ENCODE assay signal across 8 mouse cellular contexts in genomic region chr2:39064687-39065399, GRCm38 (mm10). TPM values are rescaled to one million over a fixed set of nuclear protein-coding genes. Genes with fewer than 3 reads are reported as not detected.
DNase-seq lines count a peak whose midpoint lies in the region; ATAC-seq lines count a peak whose summit lies in the region.

No protein-coding gene starts in this region.

- no peaks in the 10 kb centered on the region for H3K9me3 ChIP-seq in embryonic facial prominence, embryonic 15.5 days (replicated peaks)
- no peaks in the 10 kb centered on the region for H3K9me3 ChIP-seq in limb, embryonic 12.5 days
- H3K9me3 ChIP-seq in neural tube, embryonic 14.5 days (ENCODE audit: control insufficient read depth, low read length), result no peaks in the 10 kb centered on the region

- 0 out of 2 replicates have a peak, but pooled peaks cover 5% of the 10 kb centered on the region for H3K4me1 ChIP-seq in embryonic facial prominence, embryonic 15.5 days
- peaks cover 8% of the 10 kb centered on the region for H3K4me1 ChIP-seq in limb, embryonic 12.5 days (replicated peaks)
- peaks cover 4% of the 10 kb centered on the region; the same call in 1 of the 2 replicates for H3K4me1 ChIP-seq in neural tube, embryonic 14.5 days (ENCODE audit: control insufficient read depth, insufficient read depth, low read length)

- peaks cover 13% of the 10 kb centered on the region for H3K36me3 ChIP-seq in embryonic facial prominence, embryonic 15.5 days
- H3K36me3 ChIP-seq in limb, embryonic 12.5 days, result peaks cover 33% of the 10 kb centered on the region
- peaks cover 15% of the 10 kb centered on the region for H3K36me3 ChIP-seq in neural tube, embryonic 14.5 days (ENCODE audit: control insufficient read depth, insufficient read depth, low read length)

- H3K27ac ChIP-seq in embryonic facial prominence, embryonic 15.5 days (replicated peaks), result peak overlapping the region; percentile 93
- peak overlapping the region; percentile 95 for H3K27ac ChIP-seq in limb, embryonic 12.5 days
- peak overlapping the region; percentile 64 for H3K27ac ChIP-seq in neural tube, embryonic 14.5 days (ENCODE audit: low read depth, low read length)

- H3K4me3 ChIP-seq in embryonic facial prominence, embryonic 15.5 days (replicated peaks), result peak overlapping the region; percentile 94
- peak overlapping the region; percentile 84 for H3K4me3 ChIP-seq in limb, embryonic 12.5 days (replicated peaks)
- peak overlapping the region; percentile 88 for H3K4me3 ChIP-seq in neural tube, embryonic 14.5 days (ENCODE audit: low read depth, low read length)

- WGBS in embryonic facial prominence, embryonic 15.5 days, result 3% methylated on average over 25 of the region's 25 CpGs
- WGBS in limb, embryonic 12.5 days, result 8% methylated on average over 25 of the region's 25 CpGs
- WGBS in neural tube, embryonic 14.5 days, result 9% methylated on average over 22 of the region's 25 CpGs

- ATAC-seq in frontal cortex, adult (ENCODE audit: low TSS enrichment), result peak; percentile 54
- peak; percentile 81 for ATAC-seq in embryonic facial prominence, embryonic 15.5 days (ENCODE audit: insufficient number of reproducible peaks, low FRiP score, low TSS enrichment, low read depth)
- ATAC-seq in limb, embryonic 12.5 days (ENCODE audit: insufficient number of reproducible peaks, insufficient read depth, low FRiP score, low TSS enrichment, low read depth), result peak; percentile 88
- ATAC-seq in neural tube, embryonic 14.5 days (ENCODE audit: low read depth), result peak; percentile 32

- no peaks in the 10 kb centered on the region for H3K27me3 ChIP-seq in embryonic facial prominence, embryonic 15.5 days
- no peaks in the 10 kb centered on the region for H3K27me3 ChIP-seq in limb, embryonic 12.5 days
- no peaks in the 10 kb centered on the region for H3K27me3 ChIP-seq in neural tube, embryonic 14.5 days (ENCODE audit: control insufficient read depth, insufficient read depth, low read length)

- no peak for DNase-seq in frontal cortex, postnatal 36 days (ENCODE audit: low spot score in 2 of 2)
- peak; percentile 49 for DNase-seq in 416B (ENCODE audit: low read depth)
- no peak for DNase-seq in cerebellum, postnatal 25 days
- DNase-seq in layer of hippocampus, adult 9-10 months (ENCODE audit: low spot score), result no peak

- H3K9ac ChIP-seq in embryonic facial prominence, embryonic 15.5 days, result peak overlapping the region; percentile 96
- H3K9ac ChIP-seq in limb, embryonic 12.5 days (replicated peaks), result peak overlapping the region; percentile 89
- peak overlapping the region; percentile 79 for H3K9ac ChIP-seq in neural tube, embryonic 14.5 days (replicated peaks; ENCODE audit: low read depth, low read length)

- peak overlapping the region; percentile 70 for H3K4me2 ChIP-seq in embryonic facial prominence, embryonic 15.5 days (replicated peaks)
- H3K4me2 ChIP-seq in limb, embryonic 12.5 days, result peak overlapping the region; percentile 66
- H3K4me2 ChIP-seq in neural tube, embryonic 14.5 days (ENCODE audit: low read depth, low read length), result peak overlapping the region; percentile 72

RNA-seq across cellular contexts. Expression of gene Golga1, which starts 0.5 kb away (rescaled TPM):
- 28.2 and 29.0 TPM in 2 replicates for polyA plus RNA-seq in embryonic facial prominence, embryonic 15.5 days (2015; fragmentation: Nextera tagmentation; extraction: Ambion mirVana)
- polyA plus RNA-seq in limb, embryonic 12.5 days (2016; fragmentation: Nextera tagmentation; extraction: Ambion mirVana), result 28.8 and 29.6 TPM in 2 replicates
- polyA plus RNA-seq in neural tube, embryonic 14.5 days (2014; fragmentation: Nextera tagmentation; extraction: Ambion mirVana), result 34.6 and 34.9 TPM in 2 replicates

RNA-seq across cellular contexts. Expression of gene Rpl35, which starts 59.4 kb away (rescaled TPM):
- polyA plus RNA-seq in embryonic facial prominence, embryonic 15.5 days (2015; fragmentation: Nextera tagmentation; extraction: Ambion mirVana), result 941 and 1,047 TPM in 2 replicates
- polyA plus RNA-seq in limb, embryonic 12.5 days (2016; fragmentation: Nextera tagmentation; extraction: Ambion mirVana), result 1,152 and 1,201 TPM in 2 replicates
- 584 and 610 TPM in 2 replicates for polyA plus RNA-seq in neural tube, embryonic 14.5 days (2014; fragmentation: Nextera tagmentation; extraction: Ambion mirVana)

RNA-seq across cellular contexts. Expression of gene Arpc5l, which starts 59.7 kb away (rescaled TPM):
- polyA plus RNA-seq in embryonic facial prominence, embryonic 15.5 days (2015; fragmentation: Nextera tagmentation; extraction: Ambion mirVana), result 133 and 135 TPM in 2 replicates
- polyA plus RNA-seq in limb, embryonic 12.5 days (2016; fragmentation: Nextera tagmentation; extraction: Ambion mirVana), result 111 and 118 TPM in 2 replicates
- 145 and 147 TPM in 2 replicates for polyA plus RNA-seq in neural tube, embryonic 14.5 days (2014; fragmentation: Nextera tagmentation; extraction: Ambion mirVana)

Comparison
In these comparisons a context has a peak if more than half of its experiments do, and no peak if none do; other contexts are left out.
1. ATAC-seq: peak in every context shown above with its lines; median percentile 88 in limb, embryonic 12.5 days; 81 in embryonic facial prominence, embryonic 15.5 days; 54 in frontal cortex, adult; 32 in neural tube, embryonic 14.5 days.